Mouse (Mus musculus) liver, adult 2 months (tissue): ENCODE data around the gene Nos1. TPM values are rescaled to one million over a fixed set of nuclear protein-coding genes. Genes with fewer than 3 reads are reported as not detected.

Experiments
- DNase-seq: peaks from one replicate; pipeline ENCODE4 v3.0.0-alpha.2; 2011; ENCODE audit warnings: low read depth, low spot score; ENCODE audit errors: extremely low read depth
- H3K27ac ChIP-seq: fragments of 200-500 bp; replicated peaks from 2 replicates; pipeline ENCODE4 v1.5.1; 2012; ENCODE audit warnings: low read depth, mild to moderate bottlenecking, control low read depth, inconsistent platforms, low read length; ENCODE audit not compliant: insufficient read depth
- H3K27me3 ChIP-seq: fragments of 200-500 bp; 2 replicates; pipeline ENCODE4 v1.6.1; 2012; ENCODE audit warnings: mild to moderate bottlenecking, moderate library complexity, low read length, inconsistent platforms; ENCODE audit not compliant: control insufficient read depth, insufficient read depth
- H3K36me3 ChIP-seq: fragments of 200-500 bp; 2 replicates; pipeline ENCODE4 v1.6.1; 2012; ENCODE audit warnings: low read length, inconsistent platforms; ENCODE audit not compliant: control insufficient read depth, insufficient read depth
- H3K4me1 ChIP-seq: fragments of 200-500 bp; 2 replicates; pipeline ENCODE4 v1.6.1; 2011; ENCODE audit warnings: low read length; ENCODE audit not compliant: control insufficient read depth, insufficient read depth
- H3K4me3 ChIP-seq: fragments of 200-500 bp; 2 replicates; pipeline ENCODE4 v1.5.1; 2011; ENCODE audit warnings: low read depth, mild to moderate bottlenecking, control low read depth, low read length, moderate library complexity; ENCODE audit not compliant: insufficient read depth
- H3K79me2 ChIP-seq: fragments of 200-500 bp; 2 replicates; pipeline ENCODE4 v1.6.1; 2012; ENCODE audit warnings: inconsistent platforms, mild to moderate bottlenecking, low read length, moderate library complexity; ENCODE audit not compliant: control insufficient read depth, insufficient read depth
- H3K9ac ChIP-seq: fragments of 200-500 bp; 2 replicates; pipeline ENCODE4 v1.6.1; 2012; ENCODE audit warnings: low read depth, mild to moderate bottlenecking, control low read depth, inconsistent platforms, low read length
- CTCF ChIP-seq: fragments of 200-500 bp; IDR thresholded peaks from 2 replicates; pipeline ENCODE4 v1.5.1; 2011; ENCODE audit warnings: low read depth, low read length, control low read depth
- POLR2A ChIP-seq: fragments of 200-500 bp; IDR thresholded peaks from 2 replicates; pipeline ENCODE4 v1.6.1; 2011; ENCODE audit warnings: low read length, control low read depth; ENCODE audit not compliant: insufficient read depth; ENCODE audit errors: extremely low read depth
- WGBS: fragments of 180-500 bp; shearing (Covaris S2); methylation state at CpG from one replicate; pipeline ENCODE4 v1.1.7; 2018; 5-methylcytosine and 5-hydroxymethylcytosine counted together
- polyA plus RNA-seq: library from polyadenylated mRNA; depleted of rRNA; stranded (reverse); fragments of >200 nt; gene quantifications from 2 replicates; pipeline ENCODE4 v1.2.3, GENCODE M21; 2012
- total RNA-seq: library from RNA; depleted of rRNA; stranded (reverse); fragments of >200 nt; gene quantifications from 2 replicates; pipeline ENCODE4 v1.2.3, GENCODE M21; 2014

The Nos1 gene
- total and polyA plus RNA-seq, 2 experiments: 0.05 to 0.09 TPM

DNA sequence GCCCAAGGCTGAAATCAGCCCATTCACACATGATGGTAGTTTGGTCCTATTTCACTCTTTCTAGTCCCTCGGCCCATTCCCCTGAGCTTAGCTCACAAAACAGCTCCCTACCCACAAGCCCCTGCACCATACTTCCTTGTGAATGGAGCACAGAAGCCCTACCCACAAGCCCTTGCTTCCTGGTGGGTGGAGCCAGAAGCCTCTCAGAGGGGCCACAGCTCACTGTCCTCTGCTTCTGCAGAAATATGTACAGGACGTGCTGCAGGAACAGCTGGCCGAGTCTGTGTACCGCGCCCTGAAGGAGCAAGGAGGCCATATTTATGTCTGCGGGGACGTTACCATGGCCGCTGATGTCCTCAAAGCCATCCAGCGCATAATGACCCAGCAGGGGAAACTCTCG is 168.6 kb downstream of the Nos1 start:
- DNase-seq: no peak
- WGBS: 88% methylated on average over 10 of the region's 10 CpGs
- H3K4me1 ChIP-seq: no peaks in the 10 kb centered on the region
- no peak overlapping the region for H3K27ac ChIP-seq
- H3K36me3 ChIP-seq: no peaks in the 10 kb centered on the region
- no peaks in the 10 kb centered on the region for H3K79me2 ChIP-seq
- no peaks in the 10 kb centered on the region for H3K27me3 ChIP-seq
- TF ChIP-seq CTCF: no peak
- TF ChIP-seq POLR2A: no peak
- H3K4me3 ChIP-seq: no peak overlapping the region
- H3K9ac ChIP-seq: no peak overlapping the region

DNA sequence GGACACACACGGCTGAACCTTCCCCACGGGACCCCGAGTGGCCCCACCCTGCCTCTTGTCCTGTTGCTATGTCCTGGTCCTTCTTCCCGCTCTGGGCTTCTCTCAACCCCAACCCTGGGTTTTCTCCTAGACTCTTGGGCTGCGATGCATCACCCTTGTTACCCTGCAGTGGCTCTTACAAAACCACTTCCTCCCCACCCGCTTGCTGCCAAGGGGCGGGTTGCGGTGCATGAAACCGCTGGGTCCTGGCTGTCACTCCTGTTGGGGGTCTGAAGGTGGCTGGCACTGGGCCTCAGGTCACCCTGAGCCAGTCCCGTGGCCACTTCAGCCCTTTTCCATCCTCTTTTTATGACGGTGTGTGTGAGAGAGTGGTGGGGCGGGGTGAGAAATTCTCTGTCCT is 173.1 kb downstream of the Nos1 start:
- Histone ChIP-seq H3K4me3 (no peak overlapping the region), H3K27me3 (no peaks in the 10 kb centered on the region), H3K27ac (no peak overlapping the region), H3K36me3 (no peaks in the 10 kb centered on the region), H3K9ac (no peak overlapping the region), H3K79me2 (no peaks in the 10 kb centered on the region), H3K4me1 (peaks cover 3% of the 10 kb centered on the region)
- 87% methylated on average over 12 of the region's 12 CpGs for WGBS
- TF ChIP-seq POLR2A (no peak), CTCF (no peak)
- no peak for DNase-seq

DNA sequence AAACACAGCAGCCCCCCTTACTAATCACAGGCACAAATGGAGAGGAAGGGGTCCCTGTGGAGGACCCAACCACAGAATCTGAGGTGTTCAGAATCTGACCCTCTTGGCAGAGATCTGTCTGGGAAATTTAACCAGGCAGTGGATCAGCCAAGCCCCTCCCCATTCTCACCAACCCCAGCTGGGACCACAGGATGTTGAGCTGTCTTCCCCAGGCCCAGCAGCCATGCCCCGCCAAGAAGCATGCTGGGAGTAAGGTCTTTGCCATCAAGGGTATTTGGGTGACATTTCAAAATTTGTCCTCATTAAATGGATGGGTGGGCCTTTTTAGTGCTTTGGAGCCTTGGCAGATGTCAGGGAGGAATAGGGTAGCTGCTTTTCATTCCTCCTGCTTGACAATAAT is 173.6 kb downstream of the Nos1 start:
- H3K9ac ChIP-seq: no peak overlapping the region
- H3K79me2 ChIP-seq: no peaks in the 10 kb centered on the region
- TF ChIP-seq POLR2A (no peak), CTCF (no peak)
- H3K27ac ChIP-seq: no peak overlapping the region
- H3K27me3 ChIP-seq: no peaks in the 10 kb centered on the region
- no peak for DNase-seq
- H3K4me3 ChIP-seq: no peak overlapping the region
- WGBS: 79% methylated on average over 1 of the region's 1 CpGs
- no peaks in the 10 kb centered on the region for H3K36me3 ChIP-seq
- peaks cover 3% of the 10 kb centered on the region for H3K4me1 ChIP-seq

DNA sequence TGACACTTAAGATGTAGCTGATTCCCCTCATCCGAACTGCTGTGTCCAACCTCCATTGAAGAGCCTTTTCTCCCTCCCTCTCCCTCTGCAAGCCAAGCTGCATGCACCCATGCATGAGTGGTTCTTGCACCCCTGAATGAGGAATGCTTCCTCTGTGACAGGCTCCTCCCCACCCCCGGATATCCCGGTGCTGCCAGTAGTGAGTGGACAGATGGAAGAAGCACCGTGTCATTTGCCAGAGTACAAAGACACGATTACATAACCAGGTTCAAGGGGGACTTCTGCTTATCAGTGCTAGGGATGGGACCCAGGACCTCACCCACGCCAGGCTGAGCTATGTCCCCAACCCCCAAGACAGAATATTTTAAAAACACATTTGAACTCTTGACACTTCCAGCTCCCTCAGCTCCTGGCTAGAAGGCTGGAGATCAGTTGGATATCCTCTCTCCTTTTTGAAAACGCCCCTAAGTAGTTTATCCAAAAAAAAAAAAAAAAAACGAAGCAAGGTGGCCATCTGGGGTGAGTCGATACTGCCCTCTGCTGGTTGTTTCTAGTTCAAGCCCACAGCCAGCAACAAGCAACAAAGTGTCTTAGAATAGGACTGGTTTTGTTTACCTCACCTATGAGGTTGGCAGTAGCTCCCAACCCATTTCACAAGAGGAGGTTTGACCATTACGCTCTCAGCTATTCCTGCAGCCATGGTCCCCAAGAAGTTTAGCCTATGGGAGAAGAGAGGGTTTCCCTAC is 175.0 kb downstream of the Nos1 start:
- H3K79me2 ChIP-seq: no peaks in the 10 kb centered on the region
- no peak for TF ChIP-seq POLR2A
- peak; percentile 60; the same call in 1 of the 2 replicates for TF ChIP-seq CTCF
- H3K36me3 ChIP-seq: no peaks in the 10 kb centered on the region
- peaks cover 3% of the 10 kb centered on the region for H3K4me1 ChIP-seq
- peak; percentile 84 for DNase-seq
- 10% methylated on average over 10 of the region's 10 CpGs for WGBS
- no peak overlapping the region for H3K27ac ChIP-seq
- no peak overlapping the region for H3K9ac ChIP-seq
- no peaks in the 10 kb centered on the region for H3K27me3 ChIP-seq
- H3K4me3 ChIP-seq: no peak overlapping the region

DNA sequence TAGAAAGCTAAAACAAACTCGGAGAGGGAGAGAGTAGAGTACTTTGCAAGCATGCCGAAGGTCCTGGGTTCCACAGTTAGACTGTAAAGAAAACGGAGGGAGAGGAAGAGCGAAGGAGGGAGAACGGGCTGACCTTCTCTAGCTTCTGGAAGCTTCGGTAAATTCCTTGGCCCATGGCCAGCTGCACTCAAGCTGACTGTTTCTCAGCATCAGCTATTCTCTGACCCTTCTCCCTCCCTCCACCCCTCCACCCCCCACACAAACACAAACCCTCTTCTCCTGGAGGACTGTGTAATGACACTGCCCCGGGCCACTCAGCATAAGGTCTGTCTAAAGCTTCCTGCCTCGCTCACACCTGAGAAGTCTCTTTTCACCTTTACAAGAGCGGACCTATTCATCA is 183.9 kb downstream of the Nos1 start:
- Histone ChIP-seq H3K4me3 (no peak overlapping the region), H3K79me2 (no peaks in the 10 kb centered on the region), H3K27me3 (no peaks in the 10 kb centered on the region), H3K27ac (no peak overlapping the region), H3K9ac (no peak overlapping the region), H3K4me1 (peaks cover 3% of the 10 kb centered on the region; the same call in 1 of the 2 replicates), H3K36me3 (no peaks in the 10 kb centered on the region)
- TF ChIP-seq POLR2A (no peak), CTCF (no peak)
- WGBS: 60% methylated on average over 9 of the region's 9 CpGs
- no peak for DNase-seq

DNA sequence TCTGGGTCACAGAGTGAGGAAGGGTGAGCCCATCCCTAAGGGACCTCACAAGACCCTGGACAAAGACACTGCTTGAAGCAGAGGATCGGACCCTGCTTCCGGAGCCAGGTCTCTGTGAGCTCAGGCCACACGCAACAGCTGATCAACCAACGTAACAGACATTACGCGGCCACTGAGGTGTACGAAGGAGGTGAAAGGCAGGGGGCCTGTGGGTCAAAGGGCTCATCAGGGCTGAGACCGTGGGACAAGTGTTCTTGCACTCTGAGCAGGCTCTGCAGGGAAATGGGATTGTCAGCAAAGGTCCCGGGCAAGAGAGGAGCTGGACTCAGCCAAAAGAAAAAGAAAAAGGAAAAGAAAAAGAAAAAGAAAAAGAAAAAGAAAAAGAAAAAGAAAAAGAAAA is 186.1 kb downstream of the Nos1 start:
- no peaks in the 10 kb centered on the region for H3K36me3 ChIP-seq
- no peaks in the 10 kb centered on the region for H3K79me2 ChIP-seq
- H3K27ac ChIP-seq: no peak overlapping the region
- WGBS: 82% methylated on average over 9 of the region's 9 CpGs
- H3K27me3 ChIP-seq: no peaks in the 10 kb centered on the region
- no peak for TF ChIP-seq POLR2A
- no peak for TF ChIP-seq CTCF
- no peak overlapping the region for H3K9ac ChIP-seq
- peaks cover 3% of the 10 kb centered on the region; the same call in 1 of the 2 replicates for H3K4me1 ChIP-seq
- no peak overlapping the region for H3K4me3 ChIP-seq
- no peak for DNase-seq
